Mouse (Mus musculus): Measurements from ENCODE around the gene Kcnq1.

DNA sequence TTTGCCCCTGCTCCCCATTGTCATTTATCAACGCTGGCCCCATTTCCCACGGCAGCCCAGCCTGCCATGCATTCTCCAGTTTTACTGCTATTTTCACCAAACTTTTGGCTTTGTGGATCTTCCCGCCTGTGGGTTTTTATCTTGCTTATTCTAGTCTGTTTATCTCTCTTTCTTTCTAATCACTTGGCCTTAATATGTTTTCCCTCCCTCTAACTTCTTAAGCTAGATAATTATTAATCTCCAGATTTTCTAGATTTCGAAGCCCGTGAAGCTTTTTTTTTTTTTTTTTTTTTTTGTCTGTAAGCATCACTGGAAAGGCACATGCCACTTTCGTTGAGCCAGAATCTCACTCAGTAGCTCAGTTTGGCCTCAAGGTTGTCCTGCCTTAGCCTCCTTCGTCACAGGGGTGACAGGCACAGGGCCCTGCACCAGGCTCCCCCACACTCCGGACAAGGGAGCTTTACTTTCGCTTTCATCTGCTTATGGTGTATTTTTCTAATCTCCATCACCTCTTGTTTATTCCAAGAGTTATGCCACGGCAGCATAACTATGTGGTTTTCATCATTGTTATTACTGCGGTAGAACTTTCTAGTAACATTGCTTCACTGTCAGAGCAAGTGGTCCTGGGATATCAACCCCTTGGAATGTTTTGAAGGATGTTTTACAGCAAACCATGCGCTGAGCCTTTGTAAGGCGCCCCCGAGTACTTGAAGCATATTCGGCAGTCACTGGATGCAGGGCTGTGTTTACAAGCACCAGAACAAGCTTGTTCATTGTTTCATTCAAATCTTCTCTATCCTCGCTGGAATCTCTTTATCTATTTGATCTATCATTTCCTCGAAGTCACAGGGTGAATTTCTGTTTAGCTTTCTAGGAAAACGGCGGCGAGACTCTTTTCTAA is 261.5 kb downstream of the Kcnq1 start:
- TF ChIP-seq CTCF (IDR thresholded peaks at IDR 0.05; ENCODE audit: borderline replicate concordance, insufficient read depth, low read depth, low read length) (no peak), POLR2A (IDR thresholded peaks at IDR 0.05; ENCODE audit: borderline replicate concordance, insufficient read depth, low read length) (no peak)
